Mouse (Mus musculus): ENCODE measurements around the gene Lbhd2.

GRCm38 (mm10) chr12:111445890-111446613 is 39.4 kb downstream of the Lbhd2 start:
- TF ChIP-seq CTCF (IDR thresholded peaks at IDR 0.05) (no peak), POLR2A (IDR thresholded peaks at IDR 0.05; ENCODE audit: insufficient read depth, low read depth, low read length) (no peak)

Data from heart, adult 2 months (tissue).